Mouse (Mus musculus): ENCODE results near the gene Xylt2. TPM values are rescaled to one million over a fixed set of nuclear protein-coding genes. Genes with fewer than 3 reads are reported as not detected.

The Xylt2 gene
- polyA plus RNA-seq, 1 experiment from 2014 or later: 16.7 TPM

DNA sequence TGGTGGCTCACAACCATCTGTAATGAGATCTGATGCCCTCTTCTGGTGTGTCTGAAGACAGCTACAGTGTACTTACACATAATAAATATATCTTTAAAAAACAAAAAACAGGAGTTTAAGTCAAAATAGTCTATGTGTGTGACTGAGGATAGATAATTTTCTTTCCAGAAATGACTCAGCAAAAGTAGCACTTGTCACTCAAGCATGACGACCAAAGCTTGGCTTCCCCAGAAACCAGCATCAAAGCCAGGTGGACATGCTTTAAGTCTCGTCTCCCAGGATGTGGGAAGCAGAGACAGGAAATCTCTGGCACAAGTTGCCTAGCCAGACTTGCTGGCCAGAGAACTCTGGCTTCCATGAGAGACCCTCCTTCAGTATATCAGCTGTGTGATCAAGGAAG lies 55.2 kb downstream of the Xylt2 start:
- no peak overlapping the region for H3K27ac ChIP-seq
- H3K4me3 ChIP-seq: no peak overlapping the region
- no peak for DNase-seq (ENCODE audit: low spot score)
- WGBS: 85% methylated on average over 2 of the region's 2 CpGs
- no peaks in the 10 kb centered on the region for H3K4me1 ChIP-seq (replicated peaks)
- no peaks in the 10 kb centered on the region for H3K9me3 ChIP-seq
- no peaks in the 10 kb centered on the region for H3K36me3 ChIP-seq
- H3K27me3 ChIP-seq (ENCODE audit: insufficient read depth, poor library complexity, severe bottlenecking): no peaks in the 10 kb centered on the region

DNA sequence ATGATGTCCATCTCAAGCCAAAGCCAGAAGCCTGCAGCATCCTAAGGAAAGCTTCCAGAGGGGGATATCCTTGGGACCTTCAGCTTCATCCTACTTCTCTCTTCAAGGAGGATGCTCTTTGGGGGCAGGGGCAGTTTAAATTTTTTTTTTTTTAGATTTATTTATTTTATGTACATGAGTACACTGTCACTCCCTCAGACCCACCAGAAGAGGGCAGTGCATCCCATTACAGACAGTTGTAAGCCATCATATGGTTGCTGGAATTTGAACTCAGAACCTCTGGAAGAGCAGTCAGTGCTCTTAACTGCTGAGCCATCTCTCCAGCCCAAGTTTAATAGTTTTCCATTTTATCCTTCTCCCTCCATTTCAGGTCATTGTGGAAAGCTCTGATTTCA lies 55.9 kb downstream of the Xylt2 start:
- no peak overlapping the region for H3K4me3 ChIP-seq
- H3K9me3 ChIP-seq: no peaks in the 10 kb centered on the region
- H3K4me1 ChIP-seq (replicated peaks): no peaks in the 10 kb centered on the region
- H3K27ac ChIP-seq: no peak overlapping the region
- no peaks in the 10 kb centered on the region for H3K36me3 ChIP-seq
- DNase-seq (ENCODE audit: low spot score): no peak
- no peaks in the 10 kb centered on the region for H3K27me3 ChIP-seq (ENCODE audit: insufficient read depth, poor library complexity, severe bottlenecking)

DNA sequence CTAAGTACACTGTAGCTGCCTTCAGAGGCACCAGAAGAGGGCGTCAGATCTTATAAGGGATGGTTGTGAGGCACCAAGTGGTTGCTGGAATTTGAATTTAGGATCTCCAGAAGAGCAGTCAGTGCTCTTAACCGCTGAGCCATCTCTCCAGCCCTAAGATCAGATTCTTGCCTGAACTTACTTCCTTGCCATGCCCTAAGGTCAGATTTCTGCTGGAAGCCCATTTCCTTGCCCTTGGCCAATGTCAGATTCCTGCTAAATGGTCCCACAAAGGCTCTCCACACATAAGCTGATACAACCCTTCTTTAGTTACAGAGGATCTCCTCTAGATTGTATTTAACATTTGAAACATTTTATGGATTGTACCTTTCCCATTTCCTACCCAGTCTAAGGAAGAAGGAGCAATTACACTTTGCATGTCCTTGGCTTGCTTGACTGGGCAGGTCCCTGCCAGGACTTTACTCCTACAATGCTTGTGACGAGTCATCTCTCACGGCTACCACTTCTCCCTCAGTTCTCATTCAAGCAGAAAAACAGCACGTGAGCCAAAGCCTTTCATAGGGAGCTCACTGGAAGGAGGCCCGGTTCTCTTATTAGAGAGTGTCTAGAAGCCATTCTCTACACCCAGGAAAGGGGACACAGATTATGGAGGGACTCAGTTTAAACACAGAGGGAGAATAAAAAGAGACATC lies 56.4 kb downstream of the Xylt2 start:
- Histone ChIP-seq H3K4me3 (no peak overlapping the region), H3K27me3 (ENCODE audit: insufficient read depth, poor library complexity, severe bottlenecking) (no peaks in the 10 kb centered on the region), H3K36me3 (no peaks in the 10 kb centered on the region), H3K9me3 (no peaks in the 10 kb centered on the region), H3K4me1 (replicated peaks) (no peaks in the 10 kb centered on the region), H3K27ac (no peak overlapping the region)
- 56% methylated on average over 6 of the region's 6 CpGs for WGBS
- DNase-seq (ENCODE audit: low spot score): no peak

DNA sequence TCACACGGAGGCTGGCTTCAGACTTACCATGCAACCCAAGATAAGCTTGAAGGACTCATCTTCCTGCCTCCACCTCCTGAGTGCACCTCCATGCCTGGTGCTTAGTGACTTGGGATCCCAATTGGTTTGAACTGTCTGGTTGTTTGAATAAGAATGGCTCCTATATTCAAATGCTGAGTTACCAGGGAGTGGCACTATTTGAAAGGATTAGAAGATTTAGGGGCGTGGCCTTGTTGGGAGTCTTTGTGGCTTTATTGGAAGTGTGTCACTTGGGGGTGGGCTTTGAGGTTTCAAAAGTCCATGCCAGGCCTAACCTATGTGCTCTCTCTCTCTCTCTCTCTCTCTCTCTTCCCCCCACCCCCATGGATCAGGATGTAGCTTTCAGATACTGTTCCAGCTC lies 59.7 kb downstream of the Xylt2 start:
- no peaks in the 10 kb centered on the region for H3K27me3 ChIP-seq (ENCODE audit: insufficient read depth, poor library complexity, severe bottlenecking)
- no peak overlapping the region for H3K4me3 ChIP-seq
- no peaks in the 10 kb centered on the region for H3K36me3 ChIP-seq
- WGBS: 93% methylated on average over 2 of the region's 2 CpGs
- DNase-seq (ENCODE audit: low spot score): no peak
- no peaks in the 10 kb centered on the region for H3K4me1 ChIP-seq (replicated peaks)
- no peak overlapping the region for H3K27ac ChIP-seq
- no peaks in the 10 kb centered on the region for H3K9me3 ChIP-seq

DNA sequence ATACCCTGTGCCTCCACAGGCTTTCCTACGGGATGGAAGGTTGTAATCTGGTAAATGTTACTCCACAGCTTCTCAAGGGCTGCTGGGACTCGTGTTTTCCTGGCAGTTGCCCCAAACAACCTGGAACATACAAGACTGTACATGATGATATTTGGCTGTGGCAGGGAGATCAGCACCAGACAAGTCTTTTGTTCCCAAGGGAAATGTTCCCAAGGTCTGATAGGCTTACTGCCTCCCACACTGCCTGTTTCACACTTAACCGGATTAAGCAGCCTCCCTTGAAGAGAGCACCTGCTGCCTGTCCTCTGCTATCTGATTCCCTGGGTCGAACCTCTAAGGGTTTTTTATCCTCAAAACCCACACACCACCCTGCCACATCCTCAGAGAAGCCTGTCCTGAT lies 61.8 kb downstream of the Xylt2 start:
- 46% methylated on average over 4 of the region's 4 CpGs for WGBS
- no peak for DNase-seq (ENCODE audit: low spot score)
- Histone ChIP-seq H3K36me3 (no peaks in the 10 kb centered on the region), H3K9me3 (no peaks in the 10 kb centered on the region), H3K4me1 (replicated peaks) (no peaks in the 10 kb centered on the region), H3K27me3 (ENCODE audit: insufficient read depth, poor library complexity, severe bottlenecking) (no peaks in the 10 kb centered on the region), H3K4me3 (no peak overlapping the region), H3K27ac (no peak overlapping the region)

DNA sequence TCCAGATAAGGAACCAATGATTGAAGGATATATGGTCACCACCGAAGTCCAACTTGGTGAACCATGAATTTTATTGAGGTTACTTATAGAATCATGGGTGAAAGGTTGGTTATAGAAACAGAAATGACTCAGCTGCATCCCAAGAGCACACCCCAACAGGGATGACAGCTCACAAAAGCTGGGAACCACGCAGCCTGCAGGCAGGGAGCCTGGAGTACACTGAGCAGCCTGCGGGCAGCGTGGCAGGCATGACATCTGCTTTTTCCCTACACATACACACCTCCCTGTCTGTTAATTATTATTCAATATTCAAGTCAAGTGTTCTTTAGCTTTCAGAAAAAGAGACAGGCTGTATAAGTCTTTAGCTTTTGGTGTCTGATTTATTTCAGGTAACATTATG lies 62.7 kb downstream of the Xylt2 start:
- Histone ChIP-seq H3K36me3 (no peaks in the 10 kb centered on the region), H3K27me3 (ENCODE audit: insufficient read depth, poor library complexity, severe bottlenecking) (no peaks in the 10 kb centered on the region), H3K4me3 (no peak overlapping the region), H3K9me3 (no peaks in the 10 kb centered on the region), H3K4me1 (replicated peaks) (no peaks in the 10 kb centered on the region), H3K27ac (no peak overlapping the region)
- no peak for DNase-seq (ENCODE audit: low spot score)
- WGBS: 84% methylated on average over 4 of the region's 4 CpGs

Other genes with a start within 250 kb of the Xylt2 start
- 5.3 and 7.7 TPM in 2 replicates for gene Cacna1g, start 203.3 kb downstream of the Xylt2 start, polyA plus RNA-seq (2016; fragmentation: Nextera tagmentation; extraction: Ambion mirVana)
- gene Spata20, start 191.3 kb downstream of the Xylt2 start, polyA plus RNA-seq (2016; fragmentation: Nextera tagmentation; extraction: Ambion mirVana): 0.05 TPM in 1 of 2 replicates, not detected in the other
- gene Epn3, start 177.5 kb downstream of the Xylt2 start, polyA plus RNA-seq (2016; fragmentation: Nextera tagmentation; extraction: Ambion mirVana): 1.7 and 1.9 TPM in 2 replicates
- 3.9 and 4.6 TPM in 2 replicates for gene Mycbpap, start 155.8 kb downstream of the Xylt2 start, polyA plus RNA-seq (2016; fragmentation: Nextera tagmentation; extraction: Ambion mirVana)
- 3.6 and 4.3 TPM in 2 replicates for gene Rsad1, start 128.3 kb downstream of the Xylt2 start, polyA plus RNA-seq (2016; fragmentation: Nextera tagmentation; extraction: Ambion mirVana)
- 0.19 and 0.29 TPM in 2 replicates for gene Chad, start 112.5 kb downstream of the Xylt2 start, polyA plus RNA-seq (2016; fragmentation: Nextera tagmentation; extraction: Ambion mirVana)
- 3.7 and 4.5 TPM in 2 replicates for gene Acsf2, start 75.6 kb downstream of the Xylt2 start, polyA plus RNA-seq (2016; fragmentation: Nextera tagmentation; extraction: Ambion mirVana)
- 274 and 275 TPM in 2 replicates for gene Lrrc59, start 47.7 kb downstream of the Xylt2 start, polyA plus RNA-seq (2016; fragmentation: Nextera tagmentation; extraction: Ambion mirVana)
- gene Mrpl27, start 23.7 kb downstream of the Xylt2 start, polyA plus RNA-seq (2016; fragmentation: Nextera tagmentation; extraction: Ambion mirVana): 133 and 157 TPM in 2 replicates
- gene Eme1, start 23.6 kb downstream of the Xylt2 start, polyA plus RNA-seq (2016; fragmentation: Nextera tagmentation; extraction: Ambion mirVana): 42.3 and 57.1 TPM in 2 replicates
- gene Gm11541, start 27.0 kb upstream of the Xylt2 start, polyA plus RNA-seq (2016; fragmentation: Nextera tagmentation; extraction: Ambion mirVana): not detected in 2 replicates
- 0.30 TPM in 1 of 2 replicates, not detected in the other for gene Cdc34b, start 64.3 kb upstream of the Xylt2 start, polyA plus RNA-seq (2016; fragmentation: Nextera tagmentation; extraction: Ambion mirVana)
- gene Tmem92, start 105.2 kb upstream of the Xylt2 start, polyA plus RNA-seq (2016; fragmentation: Nextera tagmentation; extraction: Ambion mirVana): not detected in 2 replicates

Measured in hindbrain, embryonic 10.5 days (tissue).